Mouse (Mus musculus) brain, embryonic 14.5 days (tissue): Measurements from ENCODE around the gene Ppp1r10. TPM values are rescaled to one million over a fixed set of nuclear protein-coding genes. Genes with fewer than 3 reads are reported as not detected.

Source experiments
- DNase-seq: peaks from one replicate; pipeline ENCODE4 v3.0.0-alpha.2; 2011; ENCODE audit warnings: low read depth
- CTCF ChIP-seq: fragments of 200-500 bp; IDR thresholded peaks from 2 replicates; pipeline ENCODE4 v1.5.1; 2012; ENCODE audit warnings: inconsistent platforms, mild to moderate bottlenecking, moderate library complexity, borderline replicate concordance; ENCODE audit not compliant: insufficient read depth, insufficient read length; ENCODE audit errors: extremely low read depth
- POLR2A ChIP-seq: fragments of 200-500 bp; IDR thresholded peaks from 2 replicates; pipeline ENCODE4 v1.6.1; 2012; ENCODE audit warnings: mild to moderate bottlenecking, inconsistent platforms, borderline replicate concordance; ENCODE audit not compliant: poor library complexity, insufficient read depth, insufficient read length, severe bottlenecking; ENCODE audit errors: extremely low read depth
- polyA plus RNA-seq: library from polyadenylated mRNA; depleted of rRNA; stranded (reverse); fragments of >200 nt; gene quantifications from 2 replicates; pipeline ENCODE4 v1.2.3, GENCODE M21; 2012

The Ppp1r10 gene
- polyA plus RNA-seq, 1 experiment: 60.8 TPM

DNA sequence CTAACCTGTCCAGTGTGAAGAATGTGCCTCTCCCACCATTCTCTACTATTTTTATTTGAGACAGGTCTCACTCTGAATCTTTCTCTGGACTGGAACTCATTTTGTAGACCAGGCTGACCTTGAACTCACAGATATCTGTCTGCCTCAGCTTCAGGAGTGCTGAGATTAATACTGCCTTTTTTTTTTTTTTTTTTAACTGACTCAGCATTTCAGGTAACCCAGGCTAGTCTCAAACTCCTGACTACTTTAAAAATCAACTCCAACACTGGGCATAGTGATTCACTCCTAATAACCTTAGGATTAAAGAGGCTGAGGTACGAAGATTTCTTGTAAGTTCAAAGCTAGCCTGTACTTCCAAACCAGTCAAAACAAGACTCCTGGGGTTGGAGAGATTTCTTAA is 10.6 kb upstream of the Ppp1r10 start:
- DNase-seq: no peak
- no peak for TF ChIP-seq CTCF
- TF ChIP-seq POLR2A: no peak

DNA sequence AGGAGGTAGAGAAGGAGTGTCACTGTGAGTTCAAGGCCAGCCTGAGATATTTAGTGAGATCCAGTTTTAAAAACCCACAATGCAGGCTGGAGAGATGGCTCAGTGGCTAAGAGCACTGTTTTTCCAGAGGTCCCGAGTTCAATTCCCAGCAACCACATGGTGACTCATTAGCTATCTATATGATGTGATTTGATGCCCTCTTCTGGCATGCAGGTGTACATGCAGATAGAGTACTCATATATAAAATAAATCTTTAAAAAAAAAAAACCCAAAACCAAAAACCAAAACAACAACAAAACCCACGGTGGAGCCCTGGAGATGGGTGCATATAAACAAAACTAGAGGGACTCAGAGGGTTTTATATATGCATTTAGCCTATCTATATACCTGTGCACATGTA is 8.6 kb upstream of the Ppp1r10 start:
- no peak for DNase-seq
- no peak for TF ChIP-seq CTCF
- TF ChIP-seq POLR2A: no peak

DNA sequence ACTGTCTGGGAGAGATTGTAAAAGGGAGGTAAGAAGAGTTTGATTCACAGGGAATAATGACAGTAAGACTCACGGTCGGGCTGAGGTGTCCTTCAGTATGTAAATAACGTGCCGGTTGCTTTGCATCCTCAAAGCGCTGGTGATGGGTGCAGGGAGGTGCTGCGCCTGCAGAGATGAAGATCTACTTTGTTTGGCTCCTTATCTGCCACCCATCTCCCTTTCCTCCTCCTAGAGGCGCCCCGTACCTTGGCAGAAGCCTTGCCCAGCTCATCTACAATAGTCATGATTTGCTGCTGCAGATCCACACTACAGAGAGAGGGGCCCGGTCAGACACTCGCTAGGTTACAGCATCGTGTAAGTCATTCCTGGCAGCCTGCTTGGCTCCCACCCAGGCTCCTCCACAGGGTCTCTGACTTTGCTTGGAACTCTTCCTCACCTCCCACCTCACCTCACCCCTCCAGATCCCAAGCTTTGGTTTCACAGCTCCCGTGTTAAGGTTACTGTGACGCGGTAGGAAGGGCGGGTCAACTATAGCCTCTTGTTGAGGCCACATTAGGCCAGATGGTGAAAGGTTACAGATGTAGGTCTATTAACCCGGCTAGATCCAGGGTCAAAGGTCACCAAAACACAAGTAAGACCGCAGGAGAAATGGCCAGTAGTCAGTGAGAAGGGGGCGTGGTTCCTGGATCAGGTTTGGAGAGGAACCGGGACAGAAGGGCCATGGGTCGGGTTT is 6.9 kb upstream of the Ppp1r10 start:
- no peak for DNase-seq
- TF ChIP-seq CTCF (no peak), POLR2A (no peak)

DNA sequence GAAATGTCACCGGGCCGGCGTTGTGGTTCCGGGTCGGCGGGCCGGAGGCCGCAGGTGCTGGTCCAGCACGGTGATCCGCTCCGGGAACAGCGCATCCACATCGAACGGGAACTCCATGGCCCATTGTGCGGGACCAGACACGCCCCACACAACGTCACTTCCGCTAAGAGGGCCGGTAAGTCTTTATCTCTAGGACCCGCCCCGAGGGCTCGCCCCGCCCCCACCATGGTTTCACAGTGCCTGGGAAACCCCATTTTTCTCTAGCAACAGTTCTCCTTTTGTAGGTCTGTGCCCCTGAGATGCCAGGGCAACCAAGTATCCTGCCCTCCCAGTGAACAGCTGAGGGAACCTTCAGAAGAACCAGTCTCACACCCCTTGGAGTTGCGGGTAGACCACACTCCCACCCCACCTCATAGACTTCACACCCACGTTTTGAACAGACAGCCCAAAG is 6.3 kb upstream of the Ppp1r10 start, which contains the start of gene Atat1:
Atat1 (minus strand) TSS at position 157 of the 451 bp plus-strand sequence.
- DNase-seq: peak; percentile 97
- peak; percentile 91; the same call in 1 of the 2 replicates for TF ChIP-seq POLR2A
- no peak for TF ChIP-seq CTCF

DNA sequence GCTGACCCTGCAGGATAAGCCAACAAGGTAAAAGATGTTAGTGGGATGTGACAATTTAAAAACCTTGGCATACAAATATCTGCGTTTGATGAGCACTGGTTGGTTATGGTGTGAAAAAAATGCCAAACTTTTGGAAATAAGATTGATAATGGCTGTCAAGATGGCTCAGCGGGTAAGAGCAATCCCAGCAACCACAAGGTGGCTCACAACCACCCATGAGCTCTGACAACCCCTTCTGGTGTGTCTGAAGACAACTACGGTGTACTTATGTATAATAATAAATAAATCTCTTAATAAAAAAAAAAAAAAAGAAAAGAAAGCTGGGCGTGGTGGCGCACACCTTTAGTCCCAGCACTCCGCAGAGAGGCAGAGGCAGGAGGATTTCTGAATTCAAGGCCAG is 1.3 kb upstream of the Ppp1r10 start:
- DNase-seq: no peak
- TF ChIP-seq CTCF (no peak), POLR2A (no peak)

DNA sequence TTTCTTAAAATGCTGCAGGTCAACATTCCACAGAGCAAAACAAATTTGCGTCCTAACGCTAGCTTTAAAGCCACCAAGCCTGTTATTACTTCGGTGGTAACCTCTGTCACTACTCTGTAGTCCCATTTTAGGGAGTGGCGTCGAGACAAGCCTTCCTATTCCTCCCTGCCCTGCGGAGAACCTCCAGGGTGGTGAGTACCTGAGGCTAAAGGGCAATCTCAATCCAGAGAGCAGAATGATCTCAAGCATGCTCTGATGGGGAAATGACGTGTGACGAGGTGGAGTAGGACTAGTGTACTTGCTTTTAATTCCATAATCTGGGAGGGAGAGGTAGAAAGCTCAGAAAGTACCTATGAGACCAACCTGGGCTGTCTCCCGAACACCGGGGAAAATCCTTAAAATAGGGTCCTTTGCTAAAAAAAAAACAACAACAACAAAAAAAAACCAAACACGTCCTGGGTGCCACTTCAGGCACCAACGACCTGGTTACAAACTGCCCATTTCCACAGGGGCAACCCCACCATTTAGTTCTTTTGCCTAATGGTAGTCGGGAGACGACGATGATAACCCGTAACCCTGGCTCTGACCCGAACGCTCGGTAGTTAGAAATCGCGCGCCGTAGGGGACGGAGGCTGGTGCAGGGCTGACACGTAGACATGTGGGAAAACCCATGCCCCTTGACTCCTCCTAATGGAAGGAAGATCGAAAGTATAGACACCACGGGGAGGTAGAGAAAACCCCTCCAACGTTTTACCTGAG is 517 bp upstream of the Ppp1r10 start:
- TF ChIP-seq CTCF (no peak), POLR2A (no peak)
- no peak for DNase-seq

DNA sequence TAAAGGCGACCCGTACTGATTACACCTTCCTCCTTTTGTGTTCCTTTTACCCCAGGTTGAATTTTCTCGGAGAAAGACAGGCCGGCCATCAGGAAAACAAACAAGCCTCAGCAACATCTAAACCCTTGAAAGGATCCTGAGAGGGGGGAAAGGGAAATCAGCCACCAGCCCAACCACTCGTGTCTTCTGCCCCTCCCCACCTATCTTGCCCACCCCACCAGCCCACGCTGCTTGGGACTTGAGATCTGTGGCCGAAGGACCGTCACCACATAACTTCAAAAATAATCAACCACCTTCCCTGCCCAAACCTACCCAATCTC is 869 bp downstream of the Ppp1r10 start:
- TF ChIP-seq CTCF (no peak), POLR2A (no peak)
- no peak for DNase-seq

DNA sequence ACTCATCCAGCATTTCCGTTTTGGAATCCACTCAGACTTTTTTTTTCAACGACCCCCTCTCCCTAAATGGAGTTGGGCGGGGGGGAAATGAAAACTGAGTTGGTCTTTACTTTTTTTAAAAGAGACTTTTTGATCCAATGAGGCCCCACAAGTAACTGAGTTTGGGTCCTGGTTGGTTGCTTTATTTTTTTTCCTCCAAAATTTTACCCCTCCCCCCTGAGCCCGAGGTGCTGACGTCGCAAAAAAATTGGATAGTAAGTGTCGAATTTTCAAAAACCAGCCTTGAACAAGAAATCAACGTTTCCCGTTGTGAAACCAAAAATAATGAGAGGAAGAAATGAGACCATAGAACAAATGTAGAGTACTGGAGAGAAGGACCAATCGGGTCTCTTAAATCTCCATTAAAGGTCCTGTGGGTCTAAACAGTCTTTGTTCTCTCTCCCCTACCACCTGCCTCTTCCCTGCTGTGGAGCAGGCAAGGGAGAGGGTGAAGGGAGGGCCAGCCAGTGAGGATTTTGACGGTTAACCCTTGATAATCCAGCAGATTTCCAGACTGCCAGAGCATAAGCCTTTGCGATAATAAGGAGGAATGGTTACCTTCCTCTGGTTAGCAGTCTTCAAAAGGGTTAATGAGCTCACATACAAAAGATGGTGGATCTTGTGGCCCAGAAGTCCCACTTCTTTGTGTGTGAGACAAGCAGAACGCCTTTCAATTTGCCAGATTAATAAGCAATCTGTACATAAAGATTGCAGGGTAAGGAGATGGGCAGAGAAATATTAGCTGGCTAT is 1.4 kb downstream of the Ppp1r10 start:
- TF ChIP-seq POLR2A (no peak), CTCF (no peak)
- peak; percentile 97 for DNase-seq

DNA sequence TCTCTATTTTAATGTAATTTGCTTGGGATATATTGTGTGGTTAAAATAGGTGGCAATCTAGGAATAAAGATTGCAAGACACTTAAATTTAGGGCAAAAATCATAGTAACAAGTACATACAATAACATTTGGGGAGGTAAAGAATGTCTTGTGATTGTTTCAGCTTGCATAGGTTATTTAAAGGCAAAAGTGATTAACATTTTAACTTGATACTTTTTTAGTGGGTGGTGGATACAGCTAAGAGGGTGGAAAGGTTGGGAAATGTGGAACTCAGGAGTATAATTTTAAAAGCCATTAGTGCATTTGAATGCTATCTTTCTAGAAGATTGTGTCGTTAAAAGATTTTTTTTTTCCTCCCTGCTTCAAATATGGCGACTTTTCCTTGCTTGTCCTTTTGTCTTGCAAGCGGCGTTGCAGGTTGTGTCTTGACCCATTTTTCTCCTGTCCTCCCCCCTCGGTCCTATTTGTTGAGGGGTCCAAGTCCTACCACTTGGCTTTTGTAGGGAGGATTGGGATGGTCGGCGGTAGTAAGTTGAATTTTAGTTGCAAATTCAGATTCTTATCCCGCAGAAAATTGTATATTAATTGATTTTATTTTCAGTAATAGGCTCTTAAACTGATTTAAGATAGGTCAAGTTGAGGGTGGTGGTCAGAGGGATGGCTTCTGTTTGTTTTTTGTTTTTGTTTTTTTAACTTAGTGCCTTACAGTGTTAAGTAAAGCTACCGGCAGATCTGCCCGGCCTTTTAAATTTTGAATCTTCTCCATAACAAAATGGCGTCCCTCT is 2.2 kb downstream of the Ppp1r10 start:
- peak; percentile 90 for DNase-seq
- TF ChIP-seq CTCF (no peak), POLR2A (no peak)

DNA sequence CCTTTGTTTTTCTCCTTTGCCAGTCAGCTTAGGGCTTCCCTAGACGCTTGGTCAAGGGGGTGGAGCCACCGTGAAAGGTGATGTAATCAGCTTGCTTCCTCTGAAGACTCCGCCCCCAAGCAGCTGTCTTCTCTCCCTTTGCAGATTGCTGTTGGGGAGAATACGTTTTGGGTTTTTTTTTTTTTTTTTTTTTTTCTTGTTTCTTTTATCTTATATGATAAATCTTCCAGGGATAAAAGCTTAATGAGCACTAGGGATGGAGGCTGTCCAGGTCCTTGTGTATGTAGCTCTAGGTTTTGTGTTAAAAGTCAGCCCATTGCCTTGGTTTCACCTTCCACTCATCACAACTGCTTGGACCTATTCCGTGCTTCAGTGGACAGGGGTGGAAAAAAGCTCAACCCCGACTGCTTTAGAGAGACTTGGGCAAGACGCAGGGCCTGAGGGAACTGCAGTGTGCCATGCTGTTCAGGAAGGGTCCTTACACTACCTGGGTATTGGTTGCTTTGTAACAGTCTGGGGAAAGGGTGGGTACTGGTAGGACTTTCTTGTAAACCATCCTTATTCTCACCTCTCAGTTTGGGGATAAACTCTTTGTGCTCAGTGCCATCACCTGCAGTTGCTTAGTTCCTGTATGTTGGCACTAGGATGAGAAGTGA is 3.0 kb downstream of the Ppp1r10 start:
- DNase-seq: peak; percentile 99
- no peak for TF ChIP-seq CTCF
- TF ChIP-seq POLR2A: no peak
